Mouse (Mus musculus): ENCODE results near the gene Dynll1.
"Not testable (repeated sequence)": the region's sequence is repeated elsewhere in the genome, so short reads cannot be mapped to it uniquely, and the experiment has no call there.

Gene Dynll1

GRCm38 (mm10) chr5:115312354-115312753, 11.6 kb upstream of the Dynll1 start:
- DNase-seq = no peak

DNA sequence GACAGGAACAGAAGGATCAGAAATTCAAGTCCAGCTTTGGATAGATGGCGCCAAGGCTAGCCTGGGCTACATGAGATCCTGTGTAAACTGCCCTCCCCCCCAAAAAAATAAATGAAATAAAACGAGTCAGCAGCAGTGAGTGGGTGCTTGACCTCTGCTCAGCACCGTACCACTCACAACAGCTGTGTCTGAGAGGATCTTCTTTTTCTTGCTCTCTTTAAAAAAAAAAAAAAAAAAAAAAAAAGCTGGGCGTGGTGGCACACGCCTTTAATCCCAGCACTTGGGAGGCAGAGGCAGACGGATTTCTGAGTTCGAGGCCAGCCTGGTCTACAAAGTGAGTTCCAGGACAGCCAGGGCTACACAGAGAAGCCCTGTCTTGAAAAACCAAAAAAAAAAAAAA, 1.4 kb upstream of the Dynll1 start:
- DNase-seq = not testable (repeated sequence)

- no peak for DNase-seq
These were observed 816 bp upstream of the Dynll1 start for GRCm38 (mm10) chr5:115301615-115302014.

- peak; percentile 64 for DNase-seq
These were observed 609 bp downstream of the Dynll1 start for GRCm38 (mm10) chr5:115300035-115300744.

GRCm38 (mm10) chr5:115296347-115296746, 4.5 kb downstream of the Dynll1 start:
- DNase-seq = no peak

DNA sequence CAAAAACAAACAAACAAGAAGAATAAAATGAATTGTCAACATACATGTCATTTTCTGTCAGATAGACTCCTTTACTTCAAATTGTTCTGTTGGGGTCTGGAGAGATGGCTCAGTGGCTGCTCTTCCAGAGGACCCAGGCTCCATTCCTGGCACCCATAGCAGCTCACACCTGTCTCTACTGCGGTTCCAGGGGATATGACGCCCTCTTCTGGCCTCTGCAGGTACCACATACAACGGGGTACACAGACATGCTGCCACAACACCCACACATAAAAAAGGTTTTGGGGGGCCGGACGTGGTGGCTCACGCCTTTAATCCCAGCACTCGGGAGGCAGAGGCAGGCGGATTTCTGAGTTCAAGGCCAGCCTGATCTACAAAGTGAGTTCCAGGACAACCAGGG, 6.6 kb downstream of the Dynll1 start:
- no peak for DNase-seq

DNA sequence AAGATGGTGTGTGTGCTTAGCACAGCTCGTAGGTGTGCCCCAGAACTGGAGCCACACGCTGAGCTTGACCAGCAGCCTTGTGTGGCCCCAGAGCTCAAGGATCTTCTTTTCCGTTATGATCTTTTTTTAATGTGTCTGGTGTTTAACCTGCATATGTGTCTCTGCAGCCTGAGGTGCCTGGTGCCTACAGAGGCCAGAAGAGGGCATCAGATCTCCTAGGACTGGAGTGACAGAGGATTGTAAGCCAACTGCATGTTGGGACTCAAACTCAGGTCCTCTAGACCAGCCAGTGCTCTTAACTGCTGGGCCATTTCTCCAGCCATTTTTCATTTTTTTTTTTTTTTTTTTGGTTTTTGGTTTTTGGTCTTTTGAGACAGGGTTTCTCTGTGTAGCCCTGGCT, 16.1 kb downstream of the Dynll1 start:
- no peak for DNase-seq

DNA sequence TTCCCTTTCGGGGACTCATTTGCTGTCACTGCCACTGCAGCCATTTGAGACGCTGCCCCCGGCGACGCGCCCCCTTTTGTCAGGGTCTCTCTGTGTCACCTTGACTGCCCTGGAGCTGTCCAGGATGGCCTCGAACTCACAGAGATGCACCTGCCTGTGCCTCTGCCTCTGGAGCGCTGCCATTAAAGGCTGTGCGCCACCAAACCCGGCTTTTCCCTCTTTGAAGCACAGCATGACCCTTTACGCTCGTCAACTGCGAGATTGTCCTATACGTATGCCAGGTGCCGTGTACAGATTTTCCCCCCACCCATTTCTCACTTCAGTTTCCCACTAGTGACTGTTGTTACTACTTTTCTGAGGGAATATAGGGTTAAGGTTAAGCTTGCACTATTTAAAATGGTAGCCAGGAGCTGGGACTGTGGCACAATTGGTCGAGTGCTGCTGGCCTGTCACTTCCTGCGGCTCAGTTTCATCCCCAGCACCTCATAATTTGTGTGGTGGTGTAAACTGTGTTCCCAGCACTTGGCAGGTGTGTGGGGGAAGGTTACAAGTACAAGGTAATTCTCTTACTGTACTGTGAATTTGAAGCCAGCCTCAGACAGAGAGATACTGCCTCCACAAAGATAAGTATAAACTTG, 20.6 kb downstream of the Dynll1 start:
- no peak for DNase-seq

GRCm38 (mm10) chr5:115279226-115280049, 21.4 kb downstream of the Dynll1 start, which contains the start of gene Coq5:
TSS of gene Coq5 (plus strand) at chr5:115279666.
- peak; percentile 89 for DNase-seq

DNA sequence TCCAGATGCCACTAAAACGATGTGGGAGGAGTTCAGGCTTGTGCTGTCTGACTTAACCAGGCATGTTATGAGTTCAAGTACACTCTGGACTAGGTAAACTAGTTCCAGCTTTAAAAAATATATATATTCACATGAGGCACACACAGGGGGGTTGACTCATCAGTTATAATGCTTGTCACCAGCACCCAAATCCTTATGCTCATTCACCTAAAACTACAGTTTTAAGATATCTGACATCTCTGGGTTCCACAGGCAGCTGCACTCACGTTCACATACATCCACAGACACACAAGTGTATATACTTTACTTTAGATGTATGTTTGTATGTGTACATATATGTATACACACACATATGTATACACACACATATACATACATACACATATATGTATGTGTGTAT, 22.0 kb downstream of the Dynll1 start:
- DNase-seq = no peak

- DNase-seq = no peak
These were observed 22.7 kb downstream of the Dynll1 start for GRCm38 (mm10) chr5:115278053-115278452.

DNA sequence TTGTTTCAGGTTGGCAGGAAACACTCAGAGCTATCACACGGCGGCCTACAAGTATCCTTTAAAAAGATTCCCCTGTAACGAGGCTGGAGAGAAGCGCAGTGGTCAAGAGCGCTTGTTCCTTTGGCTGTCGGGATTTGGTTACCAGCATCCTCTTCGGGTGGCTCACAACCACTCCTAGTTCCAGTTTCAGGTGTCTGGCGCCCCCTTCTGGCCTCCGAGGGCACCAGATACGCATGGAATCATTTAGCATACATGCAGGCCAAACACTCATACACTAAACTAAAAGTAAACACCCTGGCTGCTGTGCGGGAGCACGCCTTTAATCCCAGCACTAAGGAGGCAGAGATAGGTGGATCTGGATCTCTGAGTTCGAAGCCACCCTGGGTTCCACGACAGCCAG, 24.8 kb downstream of the Dynll1 start:
- no peak for DNase-seq

GRCm38 (mm10) chr5:115274771-115275170, 26.0 kb downstream of the Dynll1 start:
- DNase-seq = no peak

DNA sequence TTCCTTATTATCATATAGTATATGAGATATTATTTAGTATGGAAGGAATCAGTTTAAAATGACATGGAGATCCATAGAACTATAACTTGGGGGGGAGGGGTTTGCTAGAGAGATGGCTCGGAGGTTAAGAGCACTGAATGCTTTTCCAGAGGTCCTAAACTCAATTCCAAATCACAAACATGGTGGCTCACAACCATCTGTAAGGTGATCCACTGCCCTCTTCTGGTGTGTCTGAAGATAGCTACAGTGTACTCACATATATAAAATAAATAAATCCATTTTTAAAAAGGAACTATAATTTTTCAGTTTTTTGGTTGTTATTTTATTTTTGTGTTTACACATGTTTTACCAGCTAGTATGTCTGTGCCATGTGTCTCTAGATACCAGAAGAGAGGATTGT, 26.4 kb downstream of the Dynll1 start:
- DNase-seq = no peak

GRCm38 (mm10) chr5:115273549-115274135, 27.2 kb downstream of the Dynll1 start:
- DNase-seq = no peak

GRCm38 (mm10) chr5:115272812-115273548, 27.8 kb downstream of the Dynll1 start, which contains the start of gene Rnf10:
TSS of gene Rnf10 (minus strand) at chr5:115272898.
- DNase-seq = peak; percentile 96

DNA sequence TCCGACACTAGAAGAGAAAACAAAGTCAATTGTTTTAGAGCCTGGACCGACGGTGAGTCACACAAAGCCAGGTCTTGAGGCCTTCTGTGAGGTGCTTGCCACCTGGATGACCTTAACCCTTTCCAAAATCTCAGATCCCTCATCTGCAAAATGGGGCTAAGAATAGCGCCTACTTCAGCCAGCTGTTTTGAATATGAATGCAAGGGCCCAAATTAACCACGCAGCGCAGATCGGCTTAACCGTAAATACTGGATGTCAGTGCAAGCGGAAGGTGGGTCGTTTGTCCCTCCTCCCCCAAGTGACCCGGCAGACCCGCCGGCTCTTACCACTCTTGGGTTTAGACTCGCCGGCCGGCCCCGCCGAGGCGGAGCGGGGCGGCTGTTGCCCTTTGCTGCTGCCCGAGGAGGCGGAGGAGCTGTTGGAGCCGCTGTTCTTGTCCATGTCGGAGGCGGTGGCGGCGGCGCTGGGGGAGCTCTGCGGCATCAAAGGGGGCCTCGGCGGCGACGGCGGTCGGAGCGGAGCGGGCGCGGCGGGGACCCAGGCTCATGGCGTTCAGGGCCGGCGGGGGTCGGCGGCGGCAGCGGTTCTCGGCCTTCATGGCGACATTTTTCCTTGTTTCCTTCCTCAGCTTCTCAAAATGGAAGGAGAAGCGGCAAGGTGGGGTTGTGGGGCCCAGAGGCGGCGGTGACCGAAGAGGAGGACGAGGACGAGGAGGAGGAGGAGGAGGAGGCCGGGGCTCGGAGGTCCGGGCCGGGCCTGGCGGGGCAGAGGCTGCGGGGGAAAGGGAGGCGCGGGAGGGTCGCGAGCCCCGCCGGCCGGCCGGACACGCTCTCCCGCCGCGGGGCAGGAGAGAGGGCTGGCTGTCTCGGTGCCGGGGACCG, 28.6 kb downstream of the Dynll1 start:
- DNase-seq = peak; percentile 46

DNA sequence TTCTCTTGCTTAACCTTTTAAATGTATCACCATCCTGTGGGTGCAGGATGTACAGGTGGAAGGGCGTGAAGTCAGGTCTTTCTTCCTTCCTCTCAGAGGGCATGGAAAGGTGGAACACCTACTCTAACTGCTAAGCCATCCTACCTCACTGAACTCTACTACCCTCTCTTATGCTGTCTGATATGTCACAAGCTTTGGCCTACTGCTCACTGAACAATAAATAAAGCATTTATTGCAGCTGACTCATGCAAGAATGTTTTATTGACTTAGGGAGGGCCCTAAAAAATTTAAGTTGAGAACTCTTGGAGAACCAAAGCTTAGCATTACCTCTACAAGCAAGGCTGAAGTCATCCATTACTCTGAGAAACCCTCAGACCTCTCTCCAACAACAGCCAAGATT, 30.8 kb downstream of the Dynll1 start:
- DNase-seq = no peak

GRCm38 (mm10) chr5:115268266-115268665, 32.5 kb downstream of the Dynll1 start:
- DNase-seq = no peak

DNA sequence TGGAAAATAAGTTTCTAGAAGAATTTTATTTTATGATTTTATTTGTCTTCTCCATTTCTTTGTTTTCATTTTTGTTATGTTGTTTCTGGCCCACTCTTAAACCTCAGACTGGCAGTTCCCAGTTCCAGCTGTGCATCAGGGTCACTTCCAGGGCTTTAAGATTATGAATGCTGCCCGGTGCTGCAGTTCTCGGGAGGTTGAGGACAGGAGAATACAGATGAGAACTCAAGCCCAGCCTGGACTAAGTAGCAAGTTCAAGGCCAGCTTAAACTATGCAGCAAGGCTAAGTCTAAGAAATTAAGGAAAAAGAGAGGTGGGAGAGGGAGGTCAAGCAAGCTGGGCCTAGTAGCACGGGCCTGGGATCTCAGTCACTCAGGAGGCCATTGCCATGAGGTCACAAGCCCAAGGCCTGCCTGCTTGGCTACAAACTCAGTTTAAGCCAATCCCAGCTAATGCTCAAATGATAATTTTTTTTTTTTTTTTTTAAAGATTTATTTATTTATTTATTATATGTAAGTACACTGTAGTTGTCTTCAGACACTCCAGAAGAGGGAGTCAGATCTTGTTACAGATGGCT, 33.2 kb downstream of the Dynll1 start:
- DNase-seq = no peak
